Mouse (Mus musculus) cortical plate, adult 2 months (tissue): Measurements from ENCODE around the gene Arhgef7.

Source experiments
- CTCF ChIP-seq: fragments of 200-500 bp; IDR thresholded peaks from 2 replicates; pipeline ENCODE4 v1.5.1; 2011; ENCODE audit warnings: mild to moderate bottlenecking, control low read depth, low read length; ENCODE audit not compliant: insufficient read depth; ENCODE audit errors: extremely low read depth
- POLR2A ChIP-seq: fragments of 200-500 bp; IDR thresholded peaks from 2 replicates; pipeline ENCODE4 v1.6.1; 2011; ENCODE audit warnings: mild to moderate bottlenecking, low read length, control low read depth; ENCODE audit not compliant: insufficient read depth; ENCODE audit errors: extremely low read depth

- TF ChIP-seq POLR2A, result no peak
- TF ChIP-seq CTCF, result no peak
Measured at GRCm38 (mm10) chr8:11730271-11730940, 2.9 kb downstream of the Arhgef7 start.
